Mouse (Mus musculus): Measurements from ENCODE around the gene Rpusd1.

DNA sequence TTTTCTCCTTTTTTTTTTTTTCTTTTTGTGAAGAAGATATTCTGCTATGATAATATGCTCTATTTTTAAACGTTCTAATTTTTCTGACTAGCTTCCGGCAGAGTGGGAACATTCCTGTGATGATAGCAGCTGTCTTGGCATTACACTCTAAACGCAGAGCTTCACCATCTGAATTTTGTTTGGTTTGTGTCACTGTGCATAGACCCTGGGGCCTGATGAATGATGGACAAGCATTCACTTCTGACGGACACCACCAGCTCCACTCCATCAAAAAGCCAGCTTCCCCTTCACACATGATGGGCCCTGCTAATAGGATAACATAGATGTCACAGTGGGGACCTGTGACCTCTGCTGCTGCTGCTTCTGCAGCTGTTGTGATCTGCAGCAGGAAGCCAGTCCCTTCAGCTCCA, 34.1 kb downstream of the Rpusd1 start:
- no peak for TF ChIP-seq CHD2 (IDR thresholded peaks at IDR 0.05; ENCODE audit: low read length)
- no peak for TF ChIP-seq CHD1 (IDR thresholded peaks at IDR 0.05; ENCODE audit: low read depth, low read length)
- TF ChIP-seq POLR2A (IDR thresholded peaks at IDR 0.05; ENCODE audit: control insufficient read depth in 1 of 2, insufficient read depth in 1 of 2, low read depth in 1 of 2, low read length in 2 of 2, poor library complexity in 1 of 2), result no peak
- TF ChIP-seq GATA1 (IDR thresholded peaks at IDR 0.05; ENCODE audit: low read depth, low read length), result no peak
- no peak for TF ChIP-seq MXI1 (IDR thresholded peaks at IDR 0.05; ENCODE audit: low read depth, low read length)
- no peak for TF ChIP-seq HCFC1 (IDR thresholded peaks at IDR 0.05; ENCODE audit: low read depth, low read length)
- no peak for TF ChIP-seq GABPA (IDR thresholded peaks at IDR 0.05; ENCODE audit: low read depth, low read length)
- TF ChIP-seq MYC (IDR thresholded peaks at IDR 0.05; ENCODE audit: low read depth, low read length), result no peak
- TF ChIP-seq CTCF (IDR thresholded peaks at IDR 0.05 in 2 of 3, conservative IDR thresholded peaks at IDR 0.05 in 1 of 3; ENCODE audit: control insufficient read depth in 1 of 3, insufficient read depth in 1 of 3, low read depth in 2 of 3, low read length in 3 of 3, poor library complexity in 1 of 3, severe bottlenecking in 1 of 3), result no peak

Data from MEL (cell line).